Mouse (Mus musculus): ENCODE results near the gene 1190007I07Rik.
A peak's percentile ranks its signal among the peaks of the same experiment; 100 is the strongest.

1190007I07Rik gene

GRCm38 (mm10) chr10:82622671-82623552 lies at the start of gene 1190007I07Rik:
TSS of gene 1190007I07Rik (minus strand) at chr10:82623228.
- DNase-seq (ENCODE audit: low read depth), result peak; percentile 93

- DNase-seq (ENCODE audit: low read depth), result no peak
These were observed 47.2 kb upstream of the 1190007I07Rik start for GRCm38 (mm10) chr10:82670205-82670604.

- DNase-seq (ENCODE audit: low read depth), result peak; percentile 88
These were observed 43.6 kb upstream of the 1190007I07Rik start for GRCm38 (mm10) chr10:82666436-82667234.

GRCm38 (mm10) chr10:82665951-82666350 lies 42.9 kb upstream of the 1190007I07Rik start:
- DNase-seq (ENCODE audit: low read depth), result no peak

GRCm38 (mm10) chr10:82663289-82663688 lies 40.3 kb upstream of the 1190007I07Rik start:
- no peak for DNase-seq (ENCODE audit: low read depth)

- DNase-seq (ENCODE audit: low read depth), result peak; percentile 59
These were observed 39.4 kb upstream of the 1190007I07Rik start for GRCm38 (mm10) chr10:82662267-82662990.

- DNase-seq (ENCODE audit: low read depth), result peak; percentile 22
These were observed 38.8 kb upstream of the 1190007I07Rik start for GRCm38 (mm10) chr10:82661820-82662219.

GRCm38 (mm10) chr10:82654581-82654980 lies 31.6 kb upstream of the 1190007I07Rik start:
- no peak for DNase-seq (ENCODE audit: low read depth)

- no peak for DNase-seq (ENCODE audit: low read depth)
These were observed 29.6 kb upstream of the 1190007I07Rik start for GRCm38 (mm10) chr10:82652625-82653024.

- DNase-seq (ENCODE audit: low read depth), result no peak
These were observed 28.2 kb upstream of the 1190007I07Rik start for GRCm38 (mm10) chr10:82651221-82651620.

GRCm38 (mm10) chr10:82647205-82647811 lies 24.3 kb upstream of the 1190007I07Rik start:
- no peak for DNase-seq (ENCODE audit: low read depth)

GRCm38 (mm10) chr10:82646083-82646482 lies 23.1 kb upstream of the 1190007I07Rik start:
- no peak for DNase-seq (ENCODE audit: low read depth)

GRCm38 (mm10) chr10:82641481-82641880 lies 18.5 kb upstream of the 1190007I07Rik start:
- no peak for DNase-seq (ENCODE audit: low read depth)

GRCm38 (mm10) chr10:82639032-82639698 lies 16.1 kb upstream of the 1190007I07Rik start:
- DNase-seq (ENCODE audit: low read depth), result no peak

GRCm38 (mm10) chr10:82636321-82636720 lies 13.3 kb upstream of the 1190007I07Rik start:
- DNase-seq (ENCODE audit: low read depth), result no peak

- DNase-seq (ENCODE audit: low read depth), result no peak
These were observed 11.3 kb upstream of the 1190007I07Rik start for GRCm38 (mm10) chr10:82634348-82634747.

GRCm38 (mm10) chr10:82632496-82633280 lies 9.7 kb upstream of the 1190007I07Rik start:
- peak; percentile 28 for DNase-seq (ENCODE audit: low read depth)

- peak; percentile 24 for DNase-seq (ENCODE audit: low read depth)
These were observed 8.1 kb upstream of the 1190007I07Rik start for GRCm38 (mm10) chr10:82631133-82631532.

- DNase-seq (ENCODE audit: low read depth), result no peak
These were observed 7.5 kb upstream of the 1190007I07Rik start for GRCm38 (mm10) chr10:82630497-82630896.

GRCm38 (mm10) chr10:82629586-82630255 lies 6.7 kb upstream of the 1190007I07Rik start, which contains the start of gene Tdg:
TSS of gene Tdg (plus strand) at chr10:82629828.
- peak; percentile 96 for DNase-seq (ENCODE audit: low read depth)

All from naive thymus-derived CD4-positive, alpha-beta T cell, adult 2 months (primary cell).